Mouse (Mus musculus): ENCODE measurements around the gene Farp1. TPM values are rescaled to one million over a fixed set of nuclear protein-coding genes. Genes with fewer than 3 reads are reported as not detected.

Farp1 gene
- polyA plus RNA-seq, 1 experiment, result 44.4 TPM

- DNase-seq, result no peak
- TF ChIP-seq CTCF (IDR thresholded peaks at IDR 0.05; ENCODE audit: borderline replicate concordance, insufficient read depth, low read depth, low read length) (no peak), POLR2A (IDR thresholded peaks at IDR 0.05; ENCODE audit: borderline replicate concordance, insufficient read depth, low read length) (no peak)
These were observed 39.3 kb downstream of the Farp1 start for GRCm38 (mm10) chr14:121074197-121074734.

GRCm38 (mm10) chr14:121080739-121081138 lies 45.7 kb downstream of the Farp1 start:
- no peak overlapping the region for H3K27ac ChIP-seq (ENCODE audit: insufficient read depth, low read length)
- peaks cover 5% of the 10 kb centered on the region; the same call in 1 of the 2 replicates for H3K4me1 ChIP-seq (ENCODE audit: control insufficient read depth, insufficient read depth, low read length)
- 72% methylated on average over 5 of the region's 5 CpGs for WGBS
- TF ChIP-seq POLR2A (IDR thresholded peaks at IDR 0.05; ENCODE audit: borderline replicate concordance, insufficient read depth, low read length) (no peak), CTCF (IDR thresholded peaks at IDR 0.05; ENCODE audit: borderline replicate concordance, insufficient read depth, low read depth, low read length) (no peak)
- H3K27me3 ChIP-seq (ENCODE audit: control insufficient read depth, insufficient read depth, low read length), result no peaks in the 10 kb centered on the region
- DNase-seq, result no peak
- H3K4me3 ChIP-seq (replicated peaks; ENCODE audit: insufficient read depth, low read depth, low read length), result no peak overlapping the region

More at GRCm38 (mm10) chr14:121074197-121074734, 39.3 kb downstream of the Farp1 start:
- WGBS, result 79% methylated on average over 2 of the region's 2 CpGs
- Histone ChIP-seq H3K27me3 (ENCODE audit: control insufficient read depth, insufficient read depth, low read length) (no peaks in the 10 kb centered on the region), H3K27ac (ENCODE audit: insufficient read depth, low read length) (no peak overlapping the region), H3K4me1 (ENCODE audit: control insufficient read depth, insufficient read depth, low read length) (no peaks in the 10 kb centered on the region), H3K4me3 (replicated peaks; ENCODE audit: insufficient read depth, low read depth, low read length) (no peak overlapping the region)

GRCm38 (mm10) chr14:121082341-121082740 lies 47.3 kb downstream of the Farp1 start:
- TF ChIP-seq POLR2A (IDR thresholded peaks at IDR 0.05; ENCODE audit: borderline replicate concordance, insufficient read depth, low read length) (no peak), CTCF (IDR thresholded peaks at IDR 0.05; ENCODE audit: borderline replicate concordance, insufficient read depth, low read depth, low read length) (no peak)
- WGBS, result 11% methylated on average over 7 of the region's 7 CpGs
- Histone ChIP-seq H3K4me1 (ENCODE audit: control insufficient read depth, insufficient read depth, low read length) (peaks cover 5% of the 10 kb centered on the region; the same call in 1 of the 2 replicates), H3K4me3 (replicated peaks; ENCODE audit: insufficient read depth, low read depth, low read length) (no peak overlapping the region), H3K27ac (ENCODE audit: insufficient read depth, low read length) (no peak overlapping the region), H3K27me3 (ENCODE audit: control insufficient read depth, insufficient read depth, low read length) (no peaks in the 10 kb centered on the region)
- DNase-seq, result no peak

GRCm38 (mm10) chr14:121082793-121083192 lies 47.8 kb downstream of the Farp1 start:
- 58% methylated on average over 2 of the region's 2 CpGs for WGBS
- Histone ChIP-seq H3K27ac (ENCODE audit: insufficient read depth, low read length) (no peak overlapping the region), H3K4me1 (ENCODE audit: control insufficient read depth, insufficient read depth, low read length) (peaks cover 5% of the 10 kb centered on the region; the same call in 1 of the 2 replicates), H3K27me3 (ENCODE audit: control insufficient read depth, insufficient read depth, low read length) (no peaks in the 10 kb centered on the region), H3K4me3 (replicated peaks; ENCODE audit: insufficient read depth, low read depth, low read length) (no peak overlapping the region)
- DNase-seq, result no peak
- TF ChIP-seq CTCF (IDR thresholded peaks at IDR 0.05; ENCODE audit: borderline replicate concordance, insufficient read depth, low read depth, low read length), result no peak
- no peak for TF ChIP-seq POLR2A (IDR thresholded peaks at IDR 0.05; ENCODE audit: borderline replicate concordance, insufficient read depth, low read length)

- no peak overlapping the region for H3K27ac ChIP-seq (ENCODE audit: insufficient read depth, low read length)
These were observed 48.4 kb downstream of the Farp1 start for GRCm38 (mm10) chr14:121083352-121083751.

GRCm38 (mm10) chr14:121092517-121092916 lies 57.5 kb downstream of the Farp1 start:
- 73% methylated on average over 9 of the region's 9 CpGs for WGBS
- Histone ChIP-seq H3K4me3 (replicated peaks; ENCODE audit: insufficient read depth, low read depth, low read length) (no peak overlapping the region), H3K4me1 (ENCODE audit: control insufficient read depth, insufficient read depth, low read length) (peaks cover 12% of the 10 kb centered on the region), H3K27ac (ENCODE audit: insufficient read depth, low read length) (no peak overlapping the region), H3K27me3 (ENCODE audit: control insufficient read depth, insufficient read depth, low read length) (no peaks in the 10 kb centered on the region)
- DNase-seq, result no peak
- TF ChIP-seq CTCF (IDR thresholded peaks at IDR 0.05; ENCODE audit: borderline replicate concordance, insufficient read depth, low read depth, low read length) (no peak), POLR2A (IDR thresholded peaks at IDR 0.05; ENCODE audit: borderline replicate concordance, insufficient read depth, low read length) (no peak)

More at GRCm38 (mm10) chr14:121083352-121083751, 48.4 kb downstream of the Farp1 start:
- WGBS, result 96% methylated on average over 3 of the region's 3 CpGs
- no peaks in the 10 kb centered on the region for H3K27me3 ChIP-seq (ENCODE audit: control insufficient read depth, insufficient read depth, low read length)
- H3K4me1 ChIP-seq (ENCODE audit: control insufficient read depth, insufficient read depth, low read length), result peaks cover 5% of the 10 kb centered on the region; the same call in 1 of the 2 replicates
- H3K4me3 ChIP-seq (replicated peaks; ENCODE audit: insufficient read depth, low read depth, low read length), result no peak overlapping the region
- DNase-seq, result no peak
- TF ChIP-seq POLR2A (IDR thresholded peaks at IDR 0.05; ENCODE audit: borderline replicate concordance, insufficient read depth, low read length) (no peak), CTCF (IDR thresholded peaks at IDR 0.05; ENCODE audit: borderline replicate concordance, insufficient read depth, low read depth, low read length) (no peak)

- 89% methylated on average over 6 of the region's 6 CpGs for WGBS
- DNase-seq, result no peak
- Histone ChIP-seq H3K27ac (ENCODE audit: insufficient read depth, low read length) (no peak overlapping the region), H3K4me3 (replicated peaks; ENCODE audit: insufficient read depth, low read depth, low read length) (no peak overlapping the region), H3K27me3 (ENCODE audit: control insufficient read depth, insufficient read depth, low read length) (no peaks in the 10 kb centered on the region), H3K4me1 (ENCODE audit: control insufficient read depth, insufficient read depth, low read length) (peaks cover 22% of the 10 kb centered on the region)
- TF ChIP-seq CTCF (IDR thresholded peaks at IDR 0.05; ENCODE audit: borderline replicate concordance, insufficient read depth, low read depth, low read length), result no peak
- TF ChIP-seq POLR2A (IDR thresholded peaks at IDR 0.05; ENCODE audit: borderline replicate concordance, insufficient read depth, low read length), result no peak
These were observed 58.9 kb downstream of the Farp1 start for GRCm38 (mm10) chr14:121093860-121094259.
